Mouse (Mus musculus) embryonic facial prominence, embryonic 13.5 days (tissue): ENCODE results near the gene Csf3. TPM values are rescaled to one million over a fixed set of nuclear protein-coding genes. Genes with fewer than 3 reads are reported as not detected.
"Not testable (repeated sequence)": the region's sequence is repeated elsewhere in the genome, so short reads cannot be mapped to it uniquely, and the experiment has no call there.

ENCODE experiments used
- ATAC-seq: fragments of 200-750 bp; cut with Nextera tagmentation; 2 replicates; pipeline ENCODE4 v1.8.0; 2017; ENCODE audit warnings: low read depth; ENCODE audit not compliant: insufficient number of reproducible peaks, insufficient read depth, low FRiP score, low TSS enrichment
- H3K27ac ChIP-seq: fragments of 300-500 bp; sonication (generic); 2 replicates; pipeline ENCODE4 v1.5.1; 2015; ENCODE audit warnings: moderate library complexity, mild to moderate bottlenecking, inconsistent platforms
- H3K27me3 ChIP-seq: fragments of 300-500 bp; sonication (generic); 2 replicates; pipeline ENCODE4 v1.6.1; 2015; ENCODE audit warnings: mild to moderate bottlenecking, inconsistent platforms
- H3K36me3 ChIP-seq: fragments of 300-500 bp; sonication (generic); 2 replicates; pipeline ENCODE4 v1.6.1; 2015; ENCODE audit warnings: mild to moderate bottlenecking, inconsistent platforms
- H3K4me1 ChIP-seq: fragments of 300-500 bp; sonication (generic); 2 replicates; pipeline ENCODE4 v1.6.1; 2015; ENCODE audit warnings: inconsistent platforms
- H3K4me2 ChIP-seq: fragments of 300-500 bp; sonication (generic); 2 replicates; pipeline ENCODE4 v1.6.1; 2015; ENCODE audit warnings: moderate library complexity, mild to moderate bottlenecking, inconsistent platforms
- H3K4me3 ChIP-seq: fragments of 300-500 bp; sonication (generic); 2 replicates; pipeline ENCODE4 v1.5.1; 2015; ENCODE audit warnings: mild to moderate bottlenecking, inconsistent platforms
- H3K9ac ChIP-seq: fragments of 300-500 bp; sonication (generic); 2 replicates; pipeline ENCODE4 v1.6.1; 2015; ENCODE audit warnings: mild to moderate bottlenecking, inconsistent platforms
- H3K9me3 ChIP-seq: fragments of 300-500 bp; sonication (generic); 2 replicates; pipeline ENCODE4 v1.6.1; 2016; ENCODE audit warnings: inconsistent platforms
- WGBS: fragments of 180-500 bp; shearing (Covaris S2); methylation state at CpG from one replicate; pipeline ENCODE4 v1.1.7; 2015; ENCODE audit warnings: mixed read lengths; 5-methylcytosine and 5-hydroxymethylcytosine counted together
- polyA plus RNA-seq: library from polyadenylated mRNA; unstranded; fragments of >200 nt; fragmentation: Nextera tagmentation; extraction: Ambion mirVana; gene quantifications from 2 replicates; pipeline ENCODE4 v1.2.1, GENCODE M21; 2015

Csf3 gene
- polyA plus RNA-seq, 1 experiment from 2014 or later, result not detected

GRCm38 (mm10) chr11:98698849-98699640, 2.0 kb upstream of the Csf3 start:
- Histone ChIP-seq H3K9me3 (no peaks in the 10 kb centered on the region), H3K27ac (no peak overlapping the region), H3K9ac (no peak overlapping the region), H3K27me3 (no peaks in the 10 kb centered on the region), H3K36me3 (peaks cover 28% of the 10 kb centered on the region), H3K4me1 (peaks cover 14% of the 10 kb centered on the region), H3K4me3 (no peak overlapping the region), H3K4me2 (no peak overlapping the region)
- no peak for ATAC-seq
- WGBS, result 85% methylated on average over 16 of the region's 16 CpGs

GRCm38 (mm10) chr11:98699911-98700310, 1.2 kb upstream of the Csf3 start:
- Histone ChIP-seq H3K9me3 (no peaks in the 10 kb centered on the region), H3K27me3 (no peaks in the 10 kb centered on the region), H3K4me3 (no peak overlapping the region), H3K36me3 (peaks cover 28% of the 10 kb centered on the region), H3K4me1 (peaks cover 14% of the 10 kb centered on the region), H3K27ac (no peak overlapping the region), H3K9ac (no peak overlapping the region), H3K4me2 (no peak overlapping the region)
- 42% methylated on average over 4 of the region's 4 CpGs for WGBS
- no peak for ATAC-seq

DNA sequence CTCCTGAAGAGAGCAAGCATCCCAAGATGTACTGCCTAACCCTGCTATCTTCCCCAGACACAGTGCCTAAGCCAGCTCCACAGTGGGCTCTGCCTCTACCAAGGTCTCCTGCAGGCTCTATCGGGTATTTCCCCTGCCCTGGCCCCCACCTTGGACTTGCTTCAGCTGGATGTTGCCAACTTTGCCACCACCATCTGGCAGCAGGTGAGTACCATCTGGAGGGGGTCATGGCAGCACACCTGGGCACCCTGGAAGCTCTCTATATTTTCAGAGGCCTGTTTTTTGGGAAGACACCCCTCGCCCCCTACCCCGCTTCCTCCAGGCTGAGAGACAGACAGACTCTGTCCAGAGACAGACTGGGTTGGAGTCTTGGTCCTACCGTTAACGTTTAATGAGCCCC, 1.3 kb downstream of the Csf3 start:
- no peaks in the 10 kb centered on the region for H3K27me3 ChIP-seq
- H3K4me1 ChIP-seq, result peaks cover 19% of the 10 kb centered on the region
- no peak overlapping the region for H3K4me3 ChIP-seq
- no peak overlapping the region for H3K4me2 ChIP-seq
- no peak overlapping the region for H3K9ac ChIP-seq
- H3K9me3 ChIP-seq, result no peaks in the 10 kb centered on the region
- H3K27ac ChIP-seq, result no peak overlapping the region
- WGBS, result 75% methylated on average over 5 of the region's 5 CpGs
- 0 out of 2 replicates have a peak, but pooled peaks have one; percentile 38 for ATAC-seq
- peaks cover 36% of the 10 kb centered on the region for H3K36me3 ChIP-seq

- peaks cover 61% of the 10 kb centered on the region for H3K36me3 ChIP-seq
- no peak overlapping the region for H3K4me2 ChIP-seq
- no peak overlapping the region for H3K4me3 ChIP-seq
- no peak for ATAC-seq
- H3K9me3 ChIP-seq, result no peaks in the 10 kb centered on the region
- peaks cover 46% of the 10 kb centered on the region for H3K4me1 ChIP-seq
- no peak overlapping the region for H3K27ac ChIP-seq
- no peak overlapping the region for H3K9ac ChIP-seq
- no peaks in the 10 kb centered on the region for H3K27me3 ChIP-seq
- 86% methylated on average over 10 of the region's 10 CpGs for WGBS
Observed at GRCm38 (mm10) chr11:98705021-98705420, 4.0 kb downstream of the Csf3 start.

- peak; percentile 48; the same call in 1 of the 2 replicates for ATAC-seq
- Histone ChIP-seq H3K27ac (peak overlapping the region; percentile 78), H3K9ac (0 out of 2 replicates have a peak overlapping the region, but pooled peaks have one; percentile 44), H3K9me3 (no peaks in the 10 kb centered on the region), H3K4me3 (no peak overlapping the region), H3K4me1 (peaks cover 32% of the 10 kb centered on the region), H3K27me3 (no peaks in the 10 kb centered on the region), H3K36me3 (peaks cover 80% of the 10 kb centered on the region), H3K4me2 (peak overlapping the region; percentile 24; the same call in 1 of the 2 replicates)
- WGBS, result 65% methylated on average over 22 of the region's 22 CpGs
Observed at GRCm38 (mm10) chr11:98707401-98708281, 6.6 kb downstream of the Csf3 start.

- 84% methylated on average over 19 of the region's 19 CpGs for whole genome bisulfite sequencing
- peaks cover 32% of the 10 kb centered on the region for H3K4me1 ChIP-seq
- H3K4me2 ChIP-seq, result peak overlapping the region; percentile 24; the same call in 1 of the 2 replicates
- no peaks in the 10 kb centered on the region for H3K9me3 ChIP-seq
- ATAC-seq, result no peak
- H3K36me3 ChIP-seq, result peaks cover 87% of the 10 kb centered on the region
- H3K27me3 ChIP-seq, result no peaks in the 10 kb centered on the region
- peak overlapping the region; percentile 78 for H3K27ac ChIP-seq
- no peak overlapping the region for H3K4me3 ChIP-seq
- 0 out of 2 replicates have a peak overlapping the region, but pooled peaks have one; percentile 44 for H3K9ac ChIP-seq
Observed at GRCm38 (mm10) chr11:98708282-98708956, 7.4 kb downstream of the Csf3 start.

DNA sequence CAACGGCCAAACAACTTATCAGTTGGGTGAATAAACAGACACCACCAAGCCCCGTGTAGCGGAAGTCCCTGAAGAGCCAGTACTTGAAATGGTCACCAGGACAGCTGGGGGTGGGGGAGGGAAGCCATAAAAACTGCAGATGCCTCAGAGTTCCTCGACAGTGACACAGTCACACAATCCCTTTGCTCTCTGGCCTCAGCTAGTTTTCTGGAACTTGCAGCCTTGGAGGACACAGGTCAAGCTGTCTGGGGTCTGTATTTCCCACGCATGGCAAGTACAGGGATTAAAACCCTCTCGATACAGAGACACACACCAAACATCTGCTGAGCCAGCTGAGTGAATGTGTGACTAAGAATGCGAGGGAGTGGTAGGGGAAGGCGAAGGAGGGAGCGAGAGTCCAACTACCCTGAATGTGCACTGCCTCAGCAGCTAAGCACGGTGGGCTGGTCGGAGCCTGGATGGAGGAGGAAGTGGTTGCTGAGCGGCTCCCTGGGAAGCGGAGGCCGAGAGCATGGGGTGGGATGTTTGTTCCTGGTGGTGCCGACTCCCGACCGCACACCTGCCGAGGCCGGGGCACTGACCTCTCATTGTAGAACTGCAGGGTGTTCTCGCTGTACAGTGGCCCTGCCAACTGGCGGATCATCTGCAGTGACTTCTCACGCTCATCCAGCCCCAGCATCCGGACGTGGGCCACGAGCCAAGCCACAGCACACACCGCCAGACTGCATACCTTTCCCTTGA, 8.1 kb downstream of the Csf3 start:
- Histone ChIP-seq H3K9me3 (no peaks in the 10 kb centered on the region), H3K27me3 (no peaks in the 10 kb centered on the region), H3K9ac (no peak overlapping the region), H3K4me1 (peaks cover 32% of the 10 kb centered on the region), H3K27ac (peak overlapping the region; percentile 78; the same call in 1 of the 2 replicates), H3K36me3 (peaks cover 90% of the 10 kb centered on the region), H3K4me2 (no peak overlapping the region), H3K4me3 (no peak overlapping the region)
- no peak for ATAC-seq
- 84% methylated on average over 26 of the region's 26 CpGs for WGBS

DNA sequence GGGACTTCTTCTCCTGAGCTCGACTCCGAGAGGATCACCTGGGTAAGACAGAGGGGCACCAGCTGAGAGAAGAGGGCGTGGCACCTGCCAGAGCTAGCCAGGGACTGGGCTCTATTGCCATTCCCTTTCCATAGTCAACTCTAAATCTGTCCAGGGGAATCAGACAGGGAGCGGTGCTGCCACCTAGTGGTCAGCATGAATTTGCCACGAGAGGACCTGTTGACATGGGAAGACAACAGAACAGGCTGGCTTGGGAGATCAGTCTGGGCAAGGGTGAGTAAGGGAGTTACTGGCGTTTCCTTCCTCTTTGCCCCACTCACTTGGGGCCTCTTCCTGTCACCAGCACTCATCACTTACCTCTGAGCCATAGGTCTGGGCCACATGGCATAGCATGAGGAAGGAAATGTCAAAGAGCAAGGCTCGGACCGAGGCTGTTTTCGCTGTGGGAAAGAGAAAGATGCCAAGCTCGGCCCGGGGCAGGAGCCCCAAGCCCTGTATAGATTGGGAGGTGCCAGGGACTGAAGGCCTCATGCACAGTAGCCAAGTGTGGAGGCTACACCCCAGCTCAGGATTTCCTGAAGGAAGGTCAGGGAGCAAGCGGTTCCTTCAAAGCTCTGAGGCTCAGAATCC, 9.5 kb downstream of the Csf3 start:
- peak overlapping the region; percentile 3; the same call in 1 of the 2 replicates for H3K27ac ChIP-seq
- no peak for ATAC-seq
- no peak overlapping the region for H3K4me2 ChIP-seq
- no peaks in the 10 kb centered on the region for H3K9me3 ChIP-seq
- H3K4me3 ChIP-seq, result no peak overlapping the region
- H3K27me3 ChIP-seq, result no peaks in the 10 kb centered on the region
- H3K9ac ChIP-seq, result no peak overlapping the region
- H3K4me1 ChIP-seq, result peaks cover 32% of the 10 kb centered on the region
- H3K36me3 ChIP-seq, result peaks cover 90% of the 10 kb centered on the region
- 54% methylated on average over 12 of the region's 12 CpGs for WGBS

- no peak overlapping the region for H3K4me2 ChIP-seq
- H3K4me1 ChIP-seq, result peaks cover 32% of the 10 kb centered on the region
- H3K36me3 ChIP-seq, result peaks cover 90% of the 10 kb centered on the region
- ATAC-seq, result no peak
- H3K4me3 ChIP-seq, result no peak overlapping the region
- no peaks in the 10 kb centered on the region for H3K9me3 ChIP-seq
- H3K9ac ChIP-seq, result no peak overlapping the region
- no peaks in the 10 kb centered on the region for H3K27me3 ChIP-seq
- 79% methylated on average over 4 of the region's 4 CpGs for WGBS
- peak overlapping the region; percentile 3; the same call in 1 of the 2 replicates for H3K27ac ChIP-seq
Observed at GRCm38 (mm10) chr11:98711046-98711434, 10.0 kb downstream of the Csf3 start.

GRCm38 (mm10) chr11:98712009-98712408, 10.9 kb downstream of the Csf3 start:
- peaks cover 30% of the 10 kb centered on the region for H3K4me1 ChIP-seq
- not testable (repeated sequence) for H3K27ac ChIP-seq, H3K4me3 ChIP-seq, H3K4me2 ChIP-seq, H3K9me3 ChIP-seq, H3K9ac ChIP-seq, ATAC-seq, H3K27me3 ChIP-seq
- WGBS, result 83% methylated on average over 6 of the region's 6 CpGs
- H3K36me3 ChIP-seq, result peaks cover 90% of the 10 kb centered on the region
